Mouse (Mus musculus) embryonic facial prominence, embryonic 11.5 days (tissue): ENCODE results near the gene Phf5a. TPM values are rescaled to one million over a fixed set of nuclear protein-coding genes. Genes with fewer than 3 reads are reported as not detected.
"Not testable (repeated sequence)": the region's sequence is repeated elsewhere in the genome, so short reads cannot be mapped to it uniquely, and the experiment has no call there.

Source experiments
- ATAC-seq: fragments of 200-750 bp; cut with Nextera tagmentation; replicated peaks from 2 replicates; pipeline ENCODE4 v1.8.0; 2017; ENCODE audit warnings: low read depth; ENCODE audit not compliant: insufficient number of reproducible peaks, low FRiP score, low TSS enrichment
- DNase-seq: peaks from one replicate; pipeline ENCODE4 v3.0.0-alpha.2; 2015; ENCODE audit warnings: low spot score
- H3K27ac ChIP-seq: fragments of 300-500 bp; sonication (generic); replicated peaks from 2 replicates; pipeline ENCODE4 v1.5.1; 2014; ENCODE audit warnings: mild to moderate bottlenecking, low read depth, low read length, control low read depth
- H3K27me3 ChIP-seq: fragments of 300-500 bp; sonication (generic); 2 replicates; pipeline ENCODE4 v1.6.1; 2014; ENCODE audit warnings: mild to moderate bottlenecking, low read length, moderate library complexity, mixed read lengths; ENCODE audit not compliant: control insufficient read depth, insufficient read depth
- H3K36me3 ChIP-seq: fragments of 300-500 bp; sonication (generic); replicated peaks from 2 replicates; pipeline ENCODE4 v1.6.1; 2014; ENCODE audit warnings: low read depth, mild to moderate bottlenecking, low read length, moderate library complexity, mixed read lengths; ENCODE audit not compliant: control insufficient read depth, insufficient read depth
- H3K4me1 ChIP-seq: fragments of 300-500 bp; sonication (generic); 2 replicates; pipeline ENCODE4 v1.6.1; 2014; ENCODE audit warnings: low read length, mixed read lengths; ENCODE audit not compliant: control insufficient read depth, insufficient read depth
- H3K4me2 ChIP-seq: fragments of 300-500 bp; sonication (generic); 2 replicates; pipeline ENCODE4 v1.6.1; 2014; ENCODE audit warnings: low read depth, mild to moderate bottlenecking, control low read depth, low read length, moderate library complexity
- H3K4me3 ChIP-seq: fragments of 300-500 bp; sonication (generic); 2 replicates; pipeline ENCODE4 v1.5.1; 2014; ENCODE audit warnings: low read depth, low read length, control low read depth
- H3K9ac ChIP-seq: fragments of 300-500 bp; sonication (generic); replicated peaks from 2 replicates; pipeline ENCODE4 v1.6.1; 2014; ENCODE audit warnings: mild to moderate bottlenecking, control low read depth, low read length
- H3K9me3 ChIP-seq: fragments of 300-500 bp; sonication (generic); replicated peaks from 2 replicates; pipeline ENCODE4 v1.6.1; 2016; ENCODE audit warnings: mild to moderate bottlenecking, low read length, inconsistent platforms, mixed read lengths; ENCODE audit not compliant: control insufficient read depth
- WGBS: fragments of 180-500 bp; shearing (Covaris S2); extraction: QIAGEN DNeasy Blood & Tissue Kit; methylation state at CpG from one replicate; pipeline ENCODE4 v1.1.7; 2014; 5-methylcytosine and 5-hydroxymethylcytosine counted together
- polyA plus RNA-seq: library from polyadenylated mRNA; unstranded; fragments of >200 nt; fragmentation: Nextera tagmentation; extraction: Ambion mirVana; gene quantifications from 2 replicates; pipeline ENCODE4 v1.2.1, GENCODE M21; 2014

Phf5a gene
- polyA plus RNA-seq, 1 experiment from 2014 or later: 194 TPM

DNA sequence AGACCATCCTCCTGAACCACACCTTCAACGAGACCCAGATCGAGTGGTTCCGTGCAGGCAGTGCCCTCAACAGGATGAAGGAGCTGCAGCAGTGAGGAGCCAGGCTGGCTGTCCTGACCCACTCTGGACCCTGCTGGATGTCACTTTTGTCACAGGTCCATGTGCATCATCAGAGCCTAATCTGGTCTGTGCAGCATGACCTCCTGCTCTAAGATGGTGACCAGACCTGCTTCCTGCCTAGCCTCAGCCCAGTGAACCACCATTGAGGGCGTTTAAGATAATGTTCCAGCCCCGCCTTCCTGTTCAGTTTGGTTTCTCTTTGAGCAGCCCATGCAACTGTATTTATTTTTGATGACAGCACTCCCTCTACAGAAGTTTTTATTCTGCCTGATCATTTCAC lies 43.0 kb upstream of the Phf5a start:
- no peak for ATAC-seq
- 84% methylated on average over 5 of the region's 5 CpGs for WGBS
- DNase-seq: no peak

DNA sequence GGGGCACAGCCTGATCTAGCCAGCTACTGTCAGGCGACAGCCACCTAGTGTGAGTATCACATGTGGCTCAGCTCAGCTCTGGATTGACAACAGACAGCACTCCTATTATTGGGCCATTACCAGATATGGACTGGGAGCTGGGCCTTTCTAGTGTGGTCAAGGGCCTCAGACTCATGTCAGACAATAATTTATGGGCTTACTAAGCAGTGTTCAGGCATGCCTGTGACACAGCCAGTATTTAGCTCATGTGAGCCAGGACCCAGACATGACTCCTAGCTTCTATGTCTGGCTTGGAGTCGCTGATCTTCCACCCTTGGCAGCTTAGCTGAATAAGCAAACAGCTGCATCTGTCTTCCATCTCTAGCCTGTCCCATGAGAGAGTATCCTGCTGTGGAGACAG lies 40.8 kb upstream of the Phf5a start:
- Histone ChIP-seq H3K27me3 (no peaks in the 10 kb centered on the region), H3K36me3 (peaks cover 13% of the 10 kb centered on the region), H3K4me3 (no peak overlapping the region), H3K4me1 (no peaks in the 10 kb centered on the region), H3K4me2 (no peak overlapping the region), H3K27ac (no peak overlapping the region), H3K9me3 (no peaks in the 10 kb centered on the region), H3K9ac (no peak overlapping the region)
- ATAC-seq: no peak
- 81% methylated on average over 2 of the region's 2 CpGs for WGBS
- no peak for DNase-seq

More for the DNA sequence above, 43.0 kb upstream of the Phf5a start:
- H3K27me3 ChIP-seq: no peaks in the 10 kb centered on the region
- no peak overlapping the region for H3K4me3 ChIP-seq
- no peak overlapping the region for H3K9ac ChIP-seq
- H3K36me3 ChIP-seq: peaks cover 7% of the 10 kb centered on the region
- no peaks in the 10 kb centered on the region for H3K9me3 ChIP-seq
- no peak overlapping the region for H3K4me2 ChIP-seq
- H3K27ac ChIP-seq: no peak overlapping the region
- H3K4me1 ChIP-seq: no peaks in the 10 kb centered on the region

DNA sequence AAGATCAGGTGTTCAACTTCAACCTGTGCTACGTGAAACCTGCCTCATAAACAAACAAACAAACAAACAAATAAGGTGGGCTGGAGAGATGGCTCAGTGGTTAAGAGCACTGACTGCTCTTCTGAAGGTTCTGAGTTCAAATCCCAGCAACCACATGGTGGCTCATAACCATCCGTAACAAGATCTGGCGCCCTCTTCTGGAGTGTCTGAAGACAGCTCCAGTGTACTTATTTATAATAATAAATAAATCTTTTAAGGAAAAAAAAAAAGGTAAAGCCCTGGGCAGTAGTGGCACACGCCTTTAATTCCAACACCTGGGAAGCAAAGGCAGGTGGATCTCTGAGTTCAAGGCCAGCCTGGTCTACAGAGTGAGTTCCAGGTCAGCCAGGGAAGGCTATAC lies 37.1 kb upstream of the Phf5a start:
- not testable (repeated sequence) for H3K4me1 ChIP-seq, H3K36me3 ChIP-seq, H3K9ac ChIP-seq, DNase-seq, H3K4me3 ChIP-seq, H3K9me3 ChIP-seq, H3K27ac ChIP-seq, H3K27me3 ChIP-seq, ATAC-seq, H3K4me2 ChIP-seq
- 91% methylated on average over 4 of the region's 4 CpGs for WGBS

DNA sequence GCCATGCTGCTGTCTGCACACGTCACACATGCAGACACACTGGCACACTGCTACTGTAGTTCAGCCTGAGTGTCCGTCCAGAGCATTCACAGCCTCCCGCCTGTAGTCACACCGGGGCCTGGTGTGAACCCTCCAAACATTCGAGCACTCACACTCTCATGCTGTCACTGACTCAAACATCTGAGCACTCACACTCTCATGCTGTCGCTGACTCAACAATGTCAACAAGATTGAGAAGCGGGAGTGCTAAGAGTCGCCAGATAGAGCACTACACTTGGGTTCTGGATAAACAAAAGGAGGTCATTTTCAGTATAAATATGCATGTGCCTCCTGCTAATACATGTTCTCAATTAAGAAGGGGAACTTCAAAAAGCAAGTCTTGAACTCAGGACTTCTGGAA lies 36.2 kb upstream of the Phf5a start:
- Histone ChIP-seq H3K27me3 (no peaks in the 10 kb centered on the region), H3K4me1 (no peaks in the 10 kb centered on the region), H3K4me3 (no peak overlapping the region), H3K27ac (no peak overlapping the region), H3K4me2 (no peak overlapping the region), H3K9me3 (no peaks in the 10 kb centered on the region), H3K36me3 (peaks cover 9% of the 10 kb centered on the region), H3K9ac (no peak overlapping the region)
- ATAC-seq: no peak
- WGBS: 95% methylated on average over 8 of the region's 8 CpGs
- DNase-seq: no peak

GRCm38 (mm10) chr15:81904939-81905338 lies 33.2 kb upstream of the Phf5a start:
- no peak for ATAC-seq
- no peak overlapping the region for H3K27ac ChIP-seq
- 41% methylated on average over 2 of the region's 2 CpGs for WGBS
- H3K9ac ChIP-seq: no peak overlapping the region
- H3K27me3 ChIP-seq: no peaks in the 10 kb centered on the region
- no peaks in the 10 kb centered on the region for H3K4me1 ChIP-seq
- peak; percentile 74 for DNase-seq
- peaks cover 9% of the 10 kb centered on the region for H3K36me3 ChIP-seq
- H3K4me2 ChIP-seq: no peak overlapping the region
- H3K9me3 ChIP-seq: no peaks in the 10 kb centered on the region
- H3K4me3 ChIP-seq: no peak overlapping the region

DNA sequence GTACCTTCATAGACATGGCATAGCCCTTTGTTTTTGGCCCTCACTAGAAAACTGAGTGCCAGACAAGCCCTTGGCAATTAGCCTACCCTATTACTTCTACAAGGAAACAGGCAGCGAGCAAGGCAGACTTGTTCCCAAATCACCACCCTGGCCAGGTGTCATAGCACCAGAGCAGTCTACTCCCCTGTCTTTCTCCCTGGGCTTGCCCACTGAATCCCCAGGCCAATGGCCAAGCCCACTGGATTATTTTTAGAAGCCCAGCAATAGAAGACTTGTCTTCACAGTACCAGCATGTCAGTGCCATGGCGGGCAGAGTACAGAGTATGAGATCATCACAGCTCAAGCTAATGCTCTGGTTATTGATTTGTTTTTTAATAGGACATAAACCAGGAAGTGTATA lies 27.0 kb upstream of the Phf5a start:
- DNase-seq (no peak), ATAC-seq (no peak)
- no peak overlapping the region for H3K4me3 ChIP-seq
- H3K27ac ChIP-seq: no peak overlapping the region
- no peaks in the 10 kb centered on the region for H3K4me1 ChIP-seq
- H3K4me2 ChIP-seq: no peak overlapping the region
- no peaks in the 10 kb centered on the region for H3K9me3 ChIP-seq
- H3K36me3 ChIP-seq: peaks cover 4% of the 10 kb centered on the region
- H3K9ac ChIP-seq: no peak overlapping the region
- no peaks in the 10 kb centered on the region for H3K27me3 ChIP-seq
- 85% methylated on average over 2 of the region's 2 CpGs for WGBS

DNA sequence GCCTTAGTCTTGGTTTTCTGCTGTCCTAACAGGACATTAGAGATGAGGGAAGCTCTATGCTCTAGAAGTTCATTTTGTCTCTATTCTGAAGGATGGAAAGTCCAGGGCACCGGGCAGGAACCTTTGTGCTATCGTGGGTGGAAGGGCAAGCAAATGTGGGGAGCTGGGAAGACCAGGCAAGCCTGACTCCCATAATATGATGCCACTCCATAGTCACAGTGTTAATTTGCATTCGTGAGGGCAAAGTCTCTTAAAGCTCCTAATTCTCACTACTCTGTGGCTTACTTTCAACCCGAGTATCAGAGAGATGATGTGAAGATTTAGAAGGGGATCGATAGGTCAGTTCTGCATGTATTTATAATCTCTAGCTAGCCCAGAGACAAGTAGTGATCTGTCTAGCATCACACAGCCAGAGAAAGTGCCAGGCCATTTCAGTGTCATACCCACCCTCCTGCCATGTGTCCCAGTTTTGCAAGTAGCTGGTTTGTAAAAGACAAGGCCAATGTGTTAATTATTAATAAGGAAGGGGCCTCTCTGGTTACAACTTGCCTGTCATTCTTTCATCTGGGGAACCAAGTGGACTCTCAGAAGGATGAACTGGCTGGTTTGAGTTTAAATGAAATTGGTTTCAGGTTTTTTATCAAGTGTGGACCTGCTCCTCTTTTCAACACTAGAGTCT lies 26.0 kb upstream of the Phf5a start:
- Histone ChIP-seq H3K4me3 (no peak overlapping the region), H3K36me3 (peaks cover 4% of the 10 kb centered on the region), H3K27me3 (no peaks in the 10 kb centered on the region), H3K4me2 (no peak overlapping the region), H3K4me1 (no peaks in the 10 kb centered on the region), H3K9ac (no peak overlapping the region), H3K9me3 (no peaks in the 10 kb centered on the region), H3K27ac (no peak overlapping the region)
- 90% methylated on average over 5 of the region's 5 CpGs for WGBS
- DNase-seq (no peak), ATAC-seq (no peak)

DNA sequence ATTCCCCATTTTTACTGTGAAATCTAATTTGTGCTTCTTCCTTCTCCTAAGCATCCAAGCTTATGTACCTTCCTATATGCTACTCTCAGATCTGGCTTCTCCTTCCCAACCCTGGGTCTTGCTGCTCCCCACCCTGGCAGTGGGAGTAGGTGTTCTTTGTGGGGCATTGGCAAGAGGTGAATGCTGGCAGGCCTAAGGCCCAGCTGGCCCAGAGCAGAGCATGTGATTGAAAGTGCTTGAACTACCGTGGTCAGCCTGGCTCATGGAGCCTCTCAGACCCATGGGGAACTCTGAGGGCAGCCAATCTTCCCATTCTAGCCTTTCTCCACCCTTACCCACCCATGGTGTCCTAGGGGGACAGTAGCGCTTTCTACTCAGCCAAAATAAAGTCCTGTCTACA lies 24.7 kb upstream of the Phf5a start:
- Histone ChIP-seq H3K4me1 (no peaks in the 10 kb centered on the region), H3K27ac (no peak overlapping the region), H3K4me3 (no peak overlapping the region), H3K27me3 (no peaks in the 10 kb centered on the region), H3K36me3 (peaks cover 4% of the 10 kb centered on the region), H3K9me3 (no peaks in the 10 kb centered on the region), H3K9ac (no peak overlapping the region), H3K4me2 (no peak overlapping the region)
- ATAC-seq (no peak), DNase-seq (no peak)
- WGBS: 91% methylated on average over 2 of the region's 2 CpGs
